Mouse (Mus musculus) MEL (cell line): ENCODE results near the gene Kcnt1. TPM values are rescaled to one million over a fixed set of nuclear protein-coding genes. Genes with fewer than 3 reads are reported as not detected.

ENCODE experiments used
- DNase-seq: peaks from one replicate; pipeline ENCODE4 v3.0.0; 2011; ENCODE audit warnings: low read depth, low spot score
- H3K27ac ChIP-seq: 2 replicates; pipeline ENCODE4 v1.5.1; 2012; ENCODE audit warnings: low read depth, mild to moderate bottlenecking, control low read depth, low read length, moderate library complexity; ENCODE audit not compliant: control insufficient read depth
- H3K27me3 ChIP-seq, 2 experiments: fragments of 150-350 bp in 1 of 2; sonication (generic) in 1 of 2; 2 replicates each; pipeline ENCODE4 v1.6.1; 2012; ENCODE audit warnings: low read length in 2 of 2, mild to moderate bottlenecking in 2 of 2, improper control_type of control experiment in 1 of 2, moderate library complexity in 1 of 2; ENCODE audit not compliant: insufficient read depth in 2 of 2, control insufficient read depth in 1 of 2
- H3K36me3 ChIP-seq, 2 experiments: 2 replicates each; pipeline ENCODE4 v1.6.1; 2012 to 2014; ENCODE audit warnings: low read length in 2 of 2, improper control_type of control experiment in 1 of 2, inconsistent platforms in 1 of 2, mild to moderate bottlenecking in 1 of 2; ENCODE audit not compliant: insufficient read depth in 2 of 2, control insufficient read depth in 1 of 2
- H3K4me1 ChIP-seq, 2 experiments: fragments of 150-350 bp in 1 of 2; sonication (generic) in 1 of 2; 2 replicates each; pipeline ENCODE4 v1.6.1; 2012; ENCODE audit warnings: low read length in 2 of 2, improper control_type of control experiment in 1 of 2, mild to moderate bottlenecking in 1 of 2; ENCODE audit not compliant: insufficient read depth in 2 of 2, control insufficient read depth in 1 of 2
- H3K4me3 ChIP-seq, 2 experiments: fragments of 150-350 bp in 1 of 2; sonication (generic) in 1 of 2; 2 replicates each; pipeline ENCODE4 v1.5.1; 2012; ENCODE audit warnings: low read depth in 2 of 2, low read length in 2 of 2, mild to moderate bottlenecking in 2 of 2, moderate library complexity in 2 of 2, control low read depth in 1 of 2, improper control_type of control experiment in 1 of 2; ENCODE audit not compliant: control insufficient read depth in 1 of 2, insufficient read depth in 1 of 2
- H3K79me2 ChIP-seq: 2 replicates; pipeline ENCODE4 v1.6.1; 2012; ENCODE audit warnings: mild to moderate bottlenecking, low read length, moderate library complexity; ENCODE audit not compliant: control insufficient read depth, poor library complexity, insufficient read depth
- H3K9ac ChIP-seq: 2 replicates; pipeline ENCODE4 v1.6.1; 2012; ENCODE audit warnings: low read depth, mild to moderate bottlenecking, control low read depth, low read length, moderate library complexity; ENCODE audit not compliant: control insufficient read depth, poor library complexity, severe bottlenecking
- H3K9me3 ChIP-seq: fragments of 150-350 bp; sonication (generic); replicated peaks from 2 replicates; pipeline ENCODE4 v1.6.1; 2012; ENCODE audit warnings: mild to moderate bottlenecking, low read length, improper control_type of control experiment, moderate library complexity; ENCODE audit not compliant: insufficient read depth
- BHLHE40 ChIP-seq: IDR thresholded peaks from 2 replicates; pipeline ENCODE4 v1.6.1; 2012; ENCODE audit warnings: low read depth, mild to moderate bottlenecking, inconsistent platforms, low read length, improper control_type of control experiment, borderline replicate concordance
- CTCF ChIP-seq, 3 experiments: IDR thresholded peaks in 2 of 3; conservative IDR thresholded peaks in 1 of 3; 2 replicates each; pipeline ENCODE4 v1.5.1; 2011 to 2012; ENCODE audit warnings: low read length in 3 of 3, low read depth in 2 of 3, mild to moderate bottlenecking in 2 of 3, improper control_type of control experiment in 1 of 3, inconsistent platforms in 1 of 3, mixed read lengths in 1 of 3, moderate library complexity in 1 of 3; ENCODE audit not compliant: control insufficient read depth in 1 of 3, insufficient read depth in 1 of 3, poor library complexity in 1 of 3, severe bottlenecking in 1 of 3
- E2F4 ChIP-seq: IDR thresholded peaks from 2 replicates; pipeline ENCODE4 v1.6.1; 2011; ENCODE audit warnings: low read depth, low read length, improper control_type of control experiment, borderline replicate concordance
- ELF1 ChIP-seq: IDR thresholded peaks from 2 replicates; pipeline ENCODE4 v1.6.1; 2014; ENCODE audit warnings: low read depth, mild to moderate bottlenecking, inconsistent platforms, low read length, improper control_type of control experiment, moderate library complexity
- EP300 ChIP-seq, 2 experiments: IDR thresholded peaks; 2 replicates each; pipeline ENCODE4 v1.6.1; 2011; ENCODE audit warnings: improper control_type of control experiment in 2 of 2, low read length in 2 of 2, low read depth in 1 of 2, mild to moderate bottlenecking in 1 of 2
- GABPA ChIP-seq: IDR thresholded peaks from 2 replicates; pipeline ENCODE4 v1.6.1; 2012; ENCODE audit warnings: low read depth, mild to moderate bottlenecking, inconsistent platforms, low read length, improper control_type of control experiment, moderate library complexity
- HCFC1 ChIP-seq: IDR thresholded peaks from 2 replicates; pipeline ENCODE4 v1.6.1; 2012; ENCODE audit warnings: low read depth, mild to moderate bottlenecking, inconsistent platforms, low read length, improper control_type of control experiment, moderate library complexity
- KAT2A ChIP-seq: conservative IDR thresholded peaks from 2 replicates; pipeline ENCODE4 v1.6.1; 2012; ENCODE audit warnings: low read depth, low read length, improper control_type of control experiment, inconsistent platforms
- MEF2A ChIP-seq: IDR thresholded peaks from 2 replicates; pipeline ENCODE4 v1.6.1; 2014; ENCODE audit warnings: low read depth, mild to moderate bottlenecking, inconsistent platforms, low read length, improper control_type of control experiment; ENCODE audit not compliant: poor library complexity, insufficient replicate concordance, severe bottlenecking; ENCODE audit errors: extremely low read depth
- MYB ChIP-seq: IDR thresholded peaks from 2 replicates; pipeline ENCODE4 v1.6.1; 2011; ENCODE audit warnings: mild to moderate bottlenecking, low read depth, low read length, improper control_type of control experiment
- MYC ChIP-seq: IDR thresholded peaks from 2 replicates; pipeline ENCODE4 v1.6.1; 2011; ENCODE audit warnings: low read depth, mild to moderate bottlenecking, low read length, improper control_type of control experiment, moderate library complexity
- NRF1 ChIP-seq: IDR thresholded peaks from 2 replicates; pipeline ENCODE4 v1.6.1; 2014; ENCODE audit warnings: low read depth, mild to moderate bottlenecking, inconsistent platforms, low read length, improper control_type of control experiment, moderate library complexity; ENCODE audit not compliant: poor library complexity, insufficient read depth, severe bottlenecking
- POLR2AphosphoS5 ChIP-seq: IDR thresholded peaks from 2 replicates; pipeline ENCODE4 v1.6.1; 2012; ENCODE audit warnings: low read depth, borderline replicate concordance, mild to moderate bottlenecking, inconsistent platforms, low read length, moderate library complexity, mixed read lengths
- RAD21 ChIP-seq: IDR thresholded peaks from 2 replicates; pipeline ENCODE4 v1.6.1; 2011; ENCODE audit warnings: mild to moderate bottlenecking, low read depth, low read length, improper control_type of control experiment
- SMC3 ChIP-seq: IDR thresholded peaks from 2 replicates; pipeline ENCODE4 v1.6.1; 2011; ENCODE audit warnings: low read depth, low read length, improper control_type of control experiment
- TBP ChIP-seq: IDR thresholded peaks from 2 replicates; pipeline ENCODE4 v1.8.0; 2011; ENCODE audit warnings: low read depth, low read length, improper control_type of control experiment
- USF1 ChIP-seq: IDR thresholded peaks from 2 replicates; pipeline ENCODE4 v1.6.1; 2014; ENCODE audit warnings: low read depth, mild to moderate bottlenecking, inconsistent platforms, low read length, improper control_type of control experiment, moderate library complexity
- USF2 ChIP-seq, 2 experiments: IDR thresholded peaks; 2 replicates each; pipeline ENCODE4 v1.6.1; 2011 to 2012; ENCODE audit warnings: improper control_type of control experiment in 2 of 2, low read length in 2 of 2, borderline replicate concordance in 1 of 2, inconsistent platforms in 1 of 2, low read depth in 1 of 2, mild to moderate bottlenecking in 1 of 2; ENCODE audit not compliant: insufficient read depth in 1 of 2
- ZC3H11A ChIP-seq: IDR thresholded peaks from 2 replicates; pipeline ENCODE4 v1.6.1; 2012; ENCODE audit warnings: low read depth, mild to moderate bottlenecking, inconsistent platforms, low read length, improper control_type of control experiment
- ZMIZ1 ChIP-seq: IDR thresholded peaks from 2 replicates; pipeline ENCODE4 v1.6.1; 2012; ENCODE audit warnings: low read depth, mild to moderate bottlenecking, inconsistent platforms, low read length, improper control_type of control experiment, moderate library complexity
- polyA plus RNA-seq, 2 experiments: library from polyadenylated mRNA; stranded (reverse) in 1 of 2; unstranded in 1 of 2; fragments of >175 nt in 1 of 2; fragments of >200 nt in 1 of 2; gene quantifications; 2 replicates each; pipeline versions ENCODE4 v1.2.1 to v1.2.4; 2012; ENCODE audit warnings: low replicate concordance in 2 of 2, low read depth in 1 of 2; ENCODE audit not compliant: insufficient read length in 2 of 2, insufficient read depth in 1 of 2, missing spikeins in 1 of 2
- total RNA-seq: library from RNA; depleted of rRNA; stranded (reverse); fragments of 300-350 nt; gene quantifications from 2 replicates; pipeline ENCODE4 v1.2.3, GENCODE M21; 2012

The Kcnt1 gene
- total and polyA plus RNA-seq, 3 experiments = not detected

DNA sequence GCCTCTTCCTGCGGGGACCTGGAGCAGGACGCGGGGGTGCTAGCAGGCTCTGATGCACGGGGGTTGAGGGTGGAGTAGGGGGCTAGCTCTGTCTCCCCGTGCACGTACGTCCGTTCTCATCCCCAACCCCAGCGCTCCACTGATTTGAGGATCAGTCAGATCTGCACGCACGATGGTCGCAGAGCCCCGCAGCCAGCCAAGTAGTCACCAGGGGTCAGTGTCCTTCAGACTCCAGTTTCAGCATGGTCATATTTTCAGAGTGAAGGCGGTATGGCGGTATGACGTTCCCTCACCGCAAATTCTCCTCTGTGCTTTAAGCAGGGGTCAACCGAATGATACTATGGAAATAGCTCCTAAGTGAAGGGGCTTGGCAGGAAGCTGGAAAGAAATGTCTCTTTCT is 696 bp downstream of the Kcnt1 start:
- H3K27me3 ChIP-seq = no peaks in the 10 kb centered on the region
- no peaks in the 10 kb centered on the region for H3K4me1 ChIP-seq
- H3K4me3 ChIP-seq = no peak overlapping the region
- no peaks in the 10 kb centered on the region for H3K79me2 ChIP-seq
- no peak for DNase-seq
- no peaks in the 10 kb centered on the region for H3K36me3 ChIP-seq
- H3K9me3 ChIP-seq = no peaks in the 10 kb centered on the region
- TF ChIP-seq TBP (no peak), SMC3 (no peak), RAD21 (no peak), EP300 (IDR thresholded peaks at IDR 0.05; ENCODE audit: low read depth in 1 of 2, low read length in 2 of 2) (no peak), NRF1 (no peak), USF1 (no peak), GABPA (no peak), ZMIZ1 (no peak), KAT2A (no peak), POLR2AphosphoS5 (no peak), ELF1 (no peak), HCFC1 (no peak)
- H3K27ac ChIP-seq = no peak overlapping the region
- no peak overlapping the region for H3K9ac ChIP-seq

DNA sequence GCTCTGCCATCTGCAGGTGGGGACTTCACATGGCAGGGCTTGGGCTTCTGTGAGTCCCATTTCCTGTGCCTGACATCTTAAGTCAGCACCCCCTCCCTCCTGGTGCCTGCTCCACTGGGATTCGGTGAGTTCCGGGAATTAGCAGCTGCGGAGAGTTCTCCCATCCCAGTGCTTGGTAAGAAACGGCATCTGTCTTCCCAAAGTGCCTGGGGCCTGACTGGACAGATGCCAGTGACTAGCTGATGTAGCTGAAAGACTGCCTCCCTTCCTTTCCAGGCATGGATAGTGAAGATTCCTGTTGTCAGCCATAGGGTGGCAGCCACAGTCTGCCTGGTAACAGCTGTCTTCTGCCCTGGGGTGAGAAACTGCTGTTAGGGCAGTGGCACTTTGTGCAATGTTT is 1.9 kb downstream of the Kcnt1 start:
- TF ChIP-seq TBP (no peak), RAD21 (no peak), USF2 (IDR thresholded peaks at IDR 0.05; ENCODE audit: borderline replicate concordance in 1 of 2, insufficient read depth in 1 of 2, low read depth in 1 of 2, low read length in 2 of 2) (no peak), EP300 (IDR thresholded peaks at IDR 0.05; ENCODE audit: low read depth in 1 of 2, low read length in 2 of 2) (no peak), CTCF (IDR thresholded peaks at IDR 0.05 in 2 of 3, conservative IDR thresholded peaks at IDR 0.05 in 1 of 3; ENCODE audit: control insufficient read depth in 1 of 3, insufficient read depth in 1 of 3, low read depth in 2 of 3, low read length in 3 of 3, poor library complexity in 1 of 3, severe bottlenecking in 1 of 3) (no peak), MEF2A (no peak), BHLHE40 (no peak), MYC (no peak), E2F4 (no peak), NRF1 (no peak), MYB (no peak), ZC3H11A (no peak)
- DNase-seq = no peak
- Histone ChIP-seq H3K36me3 (no peaks in the 10 kb centered on the region), H3K27me3 (no peaks in the 10 kb centered on the region), H3K79me2 (no peaks in the 10 kb centered on the region), H3K9ac (no peak overlapping the region), H3K4me3 (no peak overlapping the region), H3K4me1 (no peaks in the 10 kb centered on the region), H3K27ac (no peak overlapping the region), H3K9me3 (no peaks in the 10 kb centered on the region)
